In genomic region chr11:106381883-106382282, GRCm38 (mm10) we compare ENCODE assay signal across 9 mouse cellular contexts. TPM values are rescaled to one million over a fixed set of nuclear protein-coding genes. Genes with fewer than 3 reads are reported as not detected.
A peak's percentile ranks its signal among the peaks of the same experiment; 100 is the strongest.
DNase-seq lines count a peak whose midpoint lies in the region; ATAC-seq lines count a peak whose summit lies in the region.
"Had no signal": no experiment of that assay in that cellular context is flagged by ENCODE, and none has a peak within 500 bp of the region (broad histone marks: within the 10 kb centered on the region; RNA-seq: fewer than 3 reads in every experiment).

No protein-coding gene starts in this region.

- H3K36me3 ChIP-seq in megakaryocyte, embryonic 14.5 days (replicated peaks; ENCODE audit: low read length) = peaks cover 36% of the 10 kb centered on the region
- no peaks in the 10 kb centered on the region for H3K36me3 ChIP-seq in macrophage (ENCODE audit: inconsistent target)

- H3K27me3 ChIP-seq in megakaryocyte, embryonic 14.5 days (replicated peaks) = peaks cover 3% of the 10 kb centered on the region

- H3K79me2 ChIP-seq in macrophage (ENCODE audit: inconsistent target) = no peaks in the 10 kb centered on the region

- peak; percentile 49 to 58 for DNase-seq in heart, adult 9 months (ENCODE audit: low spot score in 2 of 2)
- DNase-seq in kidney, postnatal 36 days = peak; percentile 51 to 55
- no peak for DNase-seq in urinary bladder, postnatal 36 days (ENCODE audit: low spot score in 2 of 2)
- no peak for DNase-seq in right cerebral cortex, adult 2 months (ENCODE audit: low spot score in 2 of 2)
- DNase-seq: spleen, adult 18-20 months had no signal

- WGBS in macrophage (ENCODE audit: missing documents) = 55% methylated on average over 7 of the region's 7 CpGs

- peak overlapping the region; percentile 90 for H3K4me3 ChIP-seq in megakaryocyte, embryonic 14.5 days (replicated peaks)
- H3K4me3 ChIP-seq in macrophage (ENCODE audit: inconsistent target) = peak overlapping the region; percentile 1; the same call in 1 of the 2 replicates

- peaks cover 73% of the 10 kb centered on the region for H3K4me1 ChIP-seq in megakaryocyte, embryonic 14.5 days

- H3K27ac ChIP-seq in macrophage = peak overlapping the region; percentile 8

- H3K9me3 ChIP-seq in megakaryocyte, embryonic 14.5 days = no peaks in the 10 kb centered on the region

- ATAC-seq in megakaryocyte, adult 5-6 weeks (ENCODE audit: poor library complexity, severe bottlenecking) = no peak
- ATAC-seq in activated CD4-positive, CD25-positive, alpha-beta regulatory T cell, adult 4 months = no peak

RNA-seq across cellular contexts. Expression of gene Icam2, which starts 6.0 kb away (rescaled TPM):
- polyA plus RNA-seq in megakaryocyte, embryonic 14.5 days (2012; ENCODE audit: insufficient read depth, low replicate concordance) = 2.3 and 19.4 TPM in 2 replicates
- 24.5 and 28.2 TPM in 2 replicates for total RNA-seq in megakaryocyte, adult 5-6 weeks (2015)
- total RNA-seq in megakaryocyte, adult 5-6 weeks (2017) = 49.3 and 62.2 TPM in 2 replicates
- 1 to 10 TPM in 15 of 26 experiments, under 1 TPM in 4, not detected in 7; 0.86 to 6.4 (median 2.3) TPM for total RNA-seq in macrophage (2018; cell fraction: chromatin; rRNA removed)
- total RNA-seq in macrophage (2018; cell fraction: cytosol; rRNA removed) = 10 to 100 TPM in 1 of 26 experiments, 1 to 10 TPM in 25; 3.2 to 14.2 (median 6.2) TPM
- total RNA-seq in macrophage (2018; cell fraction: nucleus; rRNA removed) = 10 to 100 TPM in 4 of 26 experiments, 1 to 10 TPM in 22; 1.2 to 12.4 (median 6.3) TPM
- polyA plus RNA-seq in macrophage (2018) = 4.3 to 7.9 TPM (median 7.0 TPM) in 3 replicates
- polyA plus RNA-seq in activated CD4-positive, CD25-positive, alpha-beta regulatory T cell, adult 4 months (2017; shearing (Covaris generic)) = 100 to 1,000 TPM in 1 of 2 experiments, 10 to 100 TPM in 1; 94.3 to 114 TPM

RNA-seq across cellular contexts. Expression of gene Prr29, which starts 16.6 kb away (rescaled TPM):
- not detected in 2 replicates for polyA plus RNA-seq in megakaryocyte, embryonic 14.5 days (2012; ENCODE audit: insufficient read depth, low replicate concordance)
- not detected in 2 replicates for total RNA-seq in megakaryocyte, adult 5-6 weeks (2015)
- not detected in 2 replicates for total RNA-seq in megakaryocyte, adult 5-6 weeks (2017)
- total RNA-seq in macrophage (2018; cell fraction: chromatin; rRNA removed) = not detected
- not detected for total RNA-seq in macrophage (2018; cell fraction: cytosol; rRNA removed)
- total RNA-seq in macrophage (2018; cell fraction: nucleus; rRNA removed) = not detected
- not detected in 3 replicates for polyA plus RNA-seq in macrophage (2018)
- 1 to 10 TPM; 1.1 to 1.2 TPM for polyA plus RNA-seq in activated CD4-positive, CD25-positive, alpha-beta regulatory T cell, adult 4 months (2017; shearing (Covaris generic))

RNA-seq across cellular contexts. Expression of gene Scn4a, which starts 28.8 kb away (rescaled TPM):
- not detected in 2 replicates for polyA plus RNA-seq in megakaryocyte, embryonic 14.5 days (2012; ENCODE audit: insufficient read depth, low replicate concordance)
- total RNA-seq in megakaryocyte, adult 5-6 weeks (2015) = 0.07 TPM in 1 of 2 replicates, not detected in the other
- total RNA-seq in megakaryocyte, adult 5-6 weeks (2017) = not detected in 2 replicates
- total RNA-seq in macrophage (2018; cell fraction: chromatin; rRNA removed) = 1 to 10 TPM in 1 of 26 experiments, under 1 TPM in 3, not detected in 22; 0.10 to 1.3 (median 0.41) TPM
- total RNA-seq in macrophage (2018; cell fraction: cytosol; rRNA removed) = not detected
- 1 to 10 TPM in 1 of 26 experiments, under 1 TPM in 4, not detected in 21; 0.20 to 2.6 (median 0.46) TPM for total RNA-seq in macrophage (2018; cell fraction: nucleus; rRNA removed)
- 0.03 TPM in 1 of 3 replicates, not detected in the others for polyA plus RNA-seq in macrophage (2018)
- polyA plus RNA-seq in activated CD4-positive, CD25-positive, alpha-beta regulatory T cell, adult 4 months (2017; shearing (Covaris generic)) = under 1 TPM in 1 of 2 experiments, not detected in 1; 0.09 TPM

Comparison
In these comparisons a context has a peak if more than half of its experiments do, and no peak if none do; other contexts are left out.
1. DNase-seq: peak in heart, adult 9 months (2 of 2) and kidney, postnatal 36 days (2 of 2); none in urinary bladder, postnatal 36 days (0 of 2) and right cerebral cortex, adult 2 months (0 of 2).